Mouse (Mus musculus) heart, adult 2 months (tissue): ENCODE data around the gene Col4a2.

Experiments used
- CTCF ChIP-seq: fragments of 200-600 bp; IDR thresholded peaks from 2 replicates; pipeline ENCODE4 v1.8.1; 2022; ENCODE audit warnings: antibody characterized with exemption, mild to moderate bottlenecking, moderate library complexity
- EP300 ChIP-seq: fragments of 200-500 bp; IDR thresholded peaks from 2 replicates; pipeline ENCODE4 v1.6.1; 2011; ENCODE audit warnings: low read depth, low read length, control low read depth; ENCODE audit not compliant: insufficient read depth
- POLR2A ChIP-seq: fragments of 200-500 bp; IDR thresholded peaks from 2 replicates; pipeline ENCODE4 v1.6.1; 2011; ENCODE audit warnings: mild to moderate bottlenecking, low read depth, low read length, control low read depth; ENCODE audit not compliant: insufficient read depth

DNA sequence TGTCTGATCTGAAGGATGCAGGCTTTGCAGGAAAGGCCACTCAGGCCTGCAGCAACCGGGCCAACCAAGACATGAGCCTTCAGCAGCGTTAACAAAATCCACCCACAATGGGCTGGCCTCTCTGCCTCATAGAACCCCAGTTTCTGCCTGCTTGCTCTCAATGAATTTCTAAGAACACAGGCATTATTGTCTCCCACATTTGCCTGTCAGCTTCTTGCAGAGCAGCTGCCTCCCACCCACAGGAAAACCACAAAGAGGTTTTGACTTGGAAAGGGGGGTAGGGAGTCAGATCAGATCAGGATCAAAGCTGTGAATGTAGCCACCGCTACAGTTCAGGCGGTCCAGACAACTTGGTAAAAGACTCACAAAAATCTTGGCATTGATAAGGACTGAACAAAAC lies 140.4 kb downstream of the Col4a2 start:
- TF ChIP-seq POLR2A, result no peak
- TF ChIP-seq EP300, result no peak
- TF ChIP-seq CTCF, result no peak
